Comparison of ENCODE assay signal across 26 mouse cellular contexts in the genomic region with DNA sequence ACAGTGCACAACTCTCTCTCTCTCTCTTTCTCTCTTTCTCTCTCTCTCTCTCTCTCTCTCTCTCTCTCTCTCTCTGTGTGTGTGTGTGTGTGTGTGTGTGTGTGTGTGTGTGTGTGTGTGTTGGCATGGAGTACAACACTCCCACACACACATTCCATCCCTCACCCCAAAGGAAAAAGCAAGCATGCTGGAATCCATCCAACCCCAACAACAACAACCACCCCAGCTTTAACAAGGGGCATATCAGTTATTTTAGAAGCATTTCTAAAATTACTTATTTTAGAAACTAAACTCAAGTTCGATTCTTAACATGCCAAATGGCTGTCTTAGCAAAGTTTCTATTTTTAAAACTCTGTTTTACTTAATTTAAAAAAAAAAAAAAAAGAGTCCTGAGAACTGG.
DNase-seq lines count a peak whose midpoint lies in the region; ATAC-seq and TF ChIP-seq lines count a peak whose summit lies in the region.
"Had no signal": no experiment of that assay in that cellular context is flagged by ENCODE, and none has a peak within 500 bp of the region (broad histone marks: within the 10 kb centered on the region; RNA-seq: fewer than 3 reads in every experiment).

No protein-coding gene starts in this region.

- no peaks in the 10 kb centered on the region for H3K27me3 ChIP-seq in lung, embryonic 14.5 days (ENCODE audit: insufficient read depth, low read length)
- H3K27me3 ChIP-seq in embryonic facial prominence, embryonic 14.5 days (replicated peaks; ENCODE audit: control insufficient read depth, insufficient read depth, low read length), result no peaks in the 10 kb centered on the region
- H3K27me3 ChIP-seq: forebrain, embryonic 13.5 days; heart, embryonic 12.5 days; heart, embryonic 15.5 days; hindbrain, embryonic 13.5 days; intestine, embryonic 15.5 days had no signal

- H3K36me3 ChIP-seq in lung, embryonic 14.5 days (ENCODE audit: insufficient read depth), result no peaks in the 10 kb centered on the region
- peaks cover 6% of the 10 kb centered on the region; the same call in 1 of the 2 replicates for H3K36me3 ChIP-seq in embryonic facial prominence, embryonic 14.5 days (ENCODE audit: control insufficient read depth, insufficient read depth, low read length)
- H3K36me3 ChIP-seq: heart, embryonic 12.5 days; heart, embryonic 15.5 days; intestine, embryonic 15.5 days had no signal

- H3K4me1 ChIP-seq in lung, embryonic 14.5 days (ENCODE audit: insufficient read depth), result peaks cover 15% of the 10 kb centered on the region
- H3K4me1 ChIP-seq in embryonic facial prominence, embryonic 14.5 days (ENCODE audit: control insufficient read depth, insufficient read depth, low read length), result peaks cover 23% of the 10 kb centered on the region

- no peak overlapping the region for H3K27ac ChIP-seq in lung, embryonic 14.5 days (ENCODE audit: low read depth)
- H3K27ac ChIP-seq in embryonic facial prominence, embryonic 14.5 days (replicated peaks; ENCODE audit: low read depth, low read length), result no peak overlapping the region
- H3K27ac ChIP-seq: forebrain, embryonic 10.5 days; forebrain, embryonic 13.5 days; heart, embryonic 15.5 days; hindbrain, embryonic 10.5 days; hindbrain, embryonic 13.5 days; intestine, embryonic 15.5 days had no signal

- no peak overlapping the region for H3K9ac ChIP-seq in lung, embryonic 14.5 days
- no peak overlapping the region for H3K9ac ChIP-seq in embryonic facial prominence, embryonic 14.5 days (ENCODE audit: low read depth, low read length)
- H3K9ac ChIP-seq: forebrain, embryonic 13.5 days; heart, embryonic 12.5 days; heart, embryonic 15.5 days; hindbrain, embryonic 13.5 days; intestine, embryonic 15.5 days had no signal

- H3K4me3 ChIP-seq in lung, embryonic 14.5 days (ENCODE audit: low read depth, low read length), result no peak overlapping the region
- H3K4me3 ChIP-seq in embryonic facial prominence, embryonic 14.5 days (ENCODE audit: low read depth, low read length), result no peak overlapping the region
- H3K4me3 ChIP-seq: forebrain, embryonic 10.5 days; forebrain, embryonic 13.5 days; heart, embryonic 12.5 days; heart, embryonic 15.5 days; hindbrain, embryonic 10.5 days; hindbrain, embryonic 13.5 days; intestine, embryonic 15.5 days had no signal

- no peak for TF ChIP-seq CTCF in lung, embryonic 14.5 days (IDR thresholded peaks at IDR 0.05; ENCODE audit: low read depth)

- ATAC-seq in lung, embryonic 14.5 days (ENCODE audit: insufficient read depth), result no peak
- no peak for ATAC-seq in embryonic facial prominence, embryonic 14.5 days (ENCODE audit: low read depth)
- ATAC-seq in monocyte, adult 5-6 weeks (replicated peaks; ENCODE audit: insufficient number of reproducible peaks, low FRiP score, low TSS enrichment, poor library complexity, severe bottlenecking), result no peak
- ATAC-seq: forebrain, embryonic 13.5 days; forebrain, embryonic 16.5 days; hindbrain, embryonic 16.5 days; intestine, embryonic 15.5 days had no signal

- H3K9me3 ChIP-seq in lung, embryonic 14.5 days (ENCODE audit: low read depth, low read length), result peaks cover 7% of the 10 kb centered on the region; the same call in 1 of the 2 replicates
- peaks cover 11% of the 10 kb centered on the region; the same call in 1 of the 2 replicates for H3K9me3 ChIP-seq in embryonic facial prominence, embryonic 14.5 days (ENCODE audit: control insufficient read depth, low read length)
- H3K9me3 ChIP-seq: heart, embryonic 15.5 days; intestine, embryonic 15.5 days had no signal

- no peak overlapping the region for H3K4me2 ChIP-seq in lung, embryonic 14.5 days
- no peak overlapping the region for H3K4me2 ChIP-seq in embryonic facial prominence, embryonic 14.5 days (ENCODE audit: low read depth, low read length)
- H3K4me2 ChIP-seq: forebrain, embryonic 13.5 days; heart, embryonic 12.5 days; heart, embryonic 15.5 days; hindbrain, embryonic 13.5 days; intestine, embryonic 15.5 days had no signal

- DNase-seq in lung, embryonic 14.5 days, result peak; percentile 26
- no peak for DNase-seq in lung, postnatal 14 days
- DNase-seq in NIH3T3 (ENCODE audit: low read depth), result peak; percentile 77
- peak; percentile 66 for DNase-seq in embryonic facial prominence, embryonic 14.5 days (ENCODE audit: low spot score)
- DNase-seq in adrenal gland, adult 18-20 months (ENCODE audit: low spot score in 2 of 2), result no peak
- no peak for DNase-seq in layer of hippocampus, postnatal 10 days (ENCODE audit: low spot score in 2 of 2)
- DNase-seq: cerebellum, adult 11 months; cerebellum, adult 2 months; cerebellum, adult 9-11 months; cerebellum, postnatal 25 days; embryo, embryonic 11 days; gastrocnemius, postnatal 25 days; heart, adult 18-20 months; heart, postnatal 10 days; heart, postnatal 36 days; kidney, adult 11 months had no signal

- 33% methylated on average over 1 of the region's 1 CpGs for WGBS in lung, embryonic 14.5 days
- WGBS in embryonic facial prominence, embryonic 14.5 days, result 49% methylated on average over 1 of the region's 1 CpGs

Comparison
In these comparisons a context has a peak if more than half of its experiments do, and no peak if none do; other contexts are left out.
1. DNase-seq: peak in lung, embryonic 14.5 days (single experiment), NIH3T3 (single experiment) and embryonic facial prominence, embryonic 14.5 days (single experiment); none in lung, postnatal 14 days (single experiment), adrenal gland, adult 18-20 months (0 of 2) and layer of hippocampus, postnatal 10 days (0 of 2).